Mouse (Mus musculus) megakaryocyte progenitor cell, adult 5-6 weeks (primary cell): ENCODE results near the gene Adamts4. TPM values are rescaled to one million over a fixed set of nuclear protein-coding genes. Genes with fewer than 3 reads are reported as not detected.

ENCODE experiments used
- ATAC-seq: replicated peaks from 2 replicates; pipeline ENCODE4 v1.8.0; 2016; ENCODE audit warnings: mild to moderate bottlenecking, moderate TSS enrichment, inconsistent platforms; ENCODE audit not compliant: poor library complexity
- total RNA-seq, 2 experiments: library from RNA; stranded (forward) in 1 of 2; stranded (reverse) in 1 of 2; fragments of 157-497, 149-512 nt in 1 of 2; fragments of 200-1000 nt in 1 of 2; gene quantifications; 2 replicates each; pipeline versions ENCODE4 v1.2.3 to v1.2.4; 2015 to 2017

Adamts4 gene
- total RNA-seq, 2 experiments from 2014 or later, result not detected

DNA sequence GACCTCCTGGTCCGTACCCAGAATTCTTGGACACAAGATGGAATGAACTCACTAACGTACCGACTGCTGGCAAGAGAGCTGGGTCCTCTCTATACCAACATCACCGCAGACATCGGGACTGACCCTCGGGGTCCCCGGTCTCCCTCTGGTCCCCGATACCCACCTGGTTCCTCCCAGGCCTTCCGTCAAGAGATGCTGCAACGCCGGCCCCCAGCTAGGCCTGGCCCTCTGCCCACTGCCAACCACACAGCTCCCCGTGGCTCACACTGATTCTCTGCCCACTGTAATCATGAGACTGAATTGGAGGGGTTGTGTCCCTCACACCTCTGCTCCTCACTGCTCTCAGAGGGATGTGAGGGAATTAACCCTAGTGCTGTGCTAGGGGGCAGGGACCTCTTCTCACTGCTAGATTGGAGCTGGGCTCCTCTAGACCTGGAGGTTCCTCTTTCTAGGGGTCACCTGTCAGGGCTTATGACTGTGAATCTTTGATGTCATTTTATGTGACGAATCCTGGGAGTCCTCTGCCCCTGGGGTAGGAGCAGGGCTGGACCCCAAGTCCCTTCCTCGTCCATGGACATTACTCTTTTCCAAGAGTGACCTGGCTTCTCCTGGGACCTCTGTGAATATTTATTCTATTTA lies 26.0 kb downstream of the Adamts4 start:
- no peak for ATAC-seq

DNA sequence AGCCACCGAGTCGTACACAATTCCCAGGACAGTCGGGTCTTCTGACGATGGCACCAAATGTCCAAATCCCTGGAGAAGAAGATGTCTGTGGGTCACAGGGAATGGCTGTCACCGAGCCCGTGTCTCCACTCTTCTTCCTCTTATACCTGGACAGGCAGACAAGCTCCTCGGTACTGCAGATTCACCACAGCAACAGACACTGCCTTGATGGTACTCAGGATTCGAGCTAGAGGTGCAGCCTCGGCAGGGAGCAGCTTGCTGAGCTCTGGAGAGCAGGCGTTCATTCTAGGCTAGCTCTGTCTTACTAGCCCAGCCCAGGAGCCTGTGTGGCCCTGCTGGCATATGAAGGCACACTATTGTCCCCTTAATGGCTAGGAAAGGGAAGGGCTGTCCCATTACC lies 27.5 kb downstream of the Adamts4 start:
- no peak for ATAC-seq

DNA sequence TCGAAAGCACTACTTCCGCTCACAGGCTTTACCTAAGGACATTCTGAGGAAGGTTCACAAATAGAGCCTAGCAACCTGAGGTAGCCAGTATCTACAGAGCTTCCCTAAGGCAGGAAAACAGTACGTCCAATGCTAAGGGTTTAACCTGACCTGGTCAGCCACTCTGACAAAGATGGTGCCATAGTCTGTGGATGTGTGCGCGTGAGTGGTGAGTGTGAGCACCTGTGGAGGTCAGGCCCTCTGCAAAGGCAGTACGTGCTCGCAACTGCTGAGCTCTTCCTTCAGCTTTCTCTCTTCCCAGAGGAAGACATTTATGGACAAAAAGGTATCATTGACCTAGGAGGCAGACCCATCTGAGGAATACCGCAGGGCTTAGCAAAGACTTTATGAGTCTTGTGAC lies 28.2 kb downstream of the Adamts4 start:
- ATAC-seq, result no peak

- ATAC-seq, result no peak
Measured at GRCm38 (mm10) chr1:171279012-171279705, 28.9 kb downstream of the Adamts4 start.

GRCm38 (mm10) chr1:171279721-171280120 lies 29.5 kb downstream of the Adamts4 start:
- no peak for ATAC-seq

GRCm38 (mm10) chr1:171280250-171280915 lies 30.2 kb downstream of the Adamts4 start:
- ATAC-seq, result peak; percentile 13

- ATAC-seq, result peak; percentile 85
Measured at GRCm38 (mm10) chr1:171280916-171281527, 30.8 kb downstream of the Adamts4 start, which contains the start of gene Ppox. TSS of gene Ppox (minus strand) at chr1:171281186.

DNA sequence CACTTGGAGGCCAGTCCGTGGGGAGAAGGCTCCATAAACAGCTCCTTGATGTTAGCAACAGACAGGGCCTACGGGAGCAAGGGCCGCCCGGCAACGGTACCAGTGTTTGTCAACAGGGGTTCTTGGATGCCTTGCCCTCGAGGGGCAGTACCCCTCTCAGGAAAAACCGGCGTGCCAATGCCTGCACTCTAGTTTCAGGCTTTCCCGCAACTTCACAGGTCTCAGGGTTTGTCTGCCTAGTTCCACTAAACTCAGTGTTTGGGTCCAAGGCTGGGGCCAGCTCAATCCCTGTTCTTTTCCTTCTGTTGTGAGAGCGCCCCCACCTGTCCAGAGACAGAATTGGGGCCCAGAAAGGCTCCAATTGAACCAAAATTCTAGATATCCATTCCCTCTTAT lies 31.3 kb downstream of the Adamts4 start:
- peak; percentile 56 for ATAC-seq

DNA sequence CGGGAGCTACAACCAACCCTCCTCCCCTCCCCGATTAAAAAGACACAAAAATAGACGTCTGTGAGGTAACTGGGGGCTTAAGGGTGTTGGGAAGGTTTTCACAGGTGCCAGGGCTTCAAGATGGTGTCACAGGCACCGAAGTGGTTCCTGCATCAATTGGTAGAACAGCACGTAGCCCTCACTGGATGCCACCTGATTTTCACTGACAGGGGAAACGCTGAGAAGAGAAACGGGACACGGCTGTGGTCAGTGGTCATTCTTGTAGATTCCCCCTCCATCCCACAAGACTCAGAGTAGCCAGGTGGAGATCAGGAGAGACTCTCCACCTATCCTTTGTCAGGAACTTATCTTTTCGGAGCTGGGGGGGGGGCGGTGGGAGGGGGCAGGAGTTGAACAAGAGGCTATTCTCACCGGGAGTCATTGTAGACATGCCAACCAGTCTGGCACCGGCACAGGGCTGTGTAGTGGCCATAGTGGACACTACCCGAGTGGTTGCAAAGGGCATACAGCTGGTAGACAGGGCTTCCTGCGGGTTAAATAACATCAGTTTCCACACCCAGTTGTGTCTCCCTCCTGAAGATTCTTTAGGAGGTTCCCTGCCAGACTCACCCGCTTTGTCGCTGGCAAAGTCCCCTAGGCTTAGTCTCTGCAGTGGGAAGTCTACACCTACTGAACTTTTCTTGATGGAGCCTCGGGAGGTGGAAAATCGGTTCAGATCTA lies 32.0 kb downstream of the Adamts4 start:
- ATAC-seq, result no peak

DNA sequence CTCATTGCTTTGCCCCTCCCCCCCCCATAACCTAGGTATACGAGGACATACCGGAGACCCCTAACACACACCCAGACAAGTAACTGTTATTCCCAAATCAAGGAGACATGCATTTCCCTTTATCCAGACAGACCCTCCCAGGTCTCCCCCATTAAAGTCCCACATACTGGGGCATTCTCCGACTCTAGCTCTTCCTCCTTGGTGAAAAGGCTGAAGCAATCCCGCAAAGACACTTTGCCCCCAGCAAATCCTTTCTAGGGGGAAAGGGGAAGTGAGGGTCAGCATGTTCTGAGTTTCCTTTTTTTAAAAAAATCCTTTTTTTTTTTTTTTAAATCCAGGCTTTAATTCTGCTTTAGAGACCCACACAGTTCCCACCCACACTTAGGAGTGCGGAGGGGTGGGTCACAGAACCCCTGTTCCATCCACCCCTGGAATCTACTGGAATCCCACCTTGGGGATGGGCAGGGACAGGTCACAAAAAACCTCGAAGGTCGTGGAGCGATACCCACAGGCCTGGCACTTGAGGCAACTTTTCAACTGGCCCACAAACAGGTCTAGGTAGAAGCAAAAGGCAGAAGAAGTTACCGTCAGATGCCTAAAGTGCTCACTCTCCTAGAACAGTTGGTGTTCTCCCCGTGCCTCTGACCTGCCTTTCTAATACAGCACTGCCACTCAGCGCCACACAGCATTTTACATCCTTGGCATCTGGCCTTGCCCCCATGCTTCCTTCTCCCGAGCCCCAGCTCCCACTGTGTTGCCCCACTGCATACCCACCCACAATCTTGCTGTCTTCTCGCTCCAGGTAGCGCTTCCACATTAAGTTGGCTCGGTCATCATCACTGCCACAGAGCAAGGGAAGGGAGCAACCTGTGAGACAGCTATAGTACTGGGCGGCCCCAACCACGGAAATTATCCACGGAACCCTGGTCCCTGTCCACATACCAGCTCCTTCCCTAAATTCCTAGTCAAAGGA lies 33.3 kb downstream of the Adamts4 start:
- no peak for ATAC-seq

DNA sequence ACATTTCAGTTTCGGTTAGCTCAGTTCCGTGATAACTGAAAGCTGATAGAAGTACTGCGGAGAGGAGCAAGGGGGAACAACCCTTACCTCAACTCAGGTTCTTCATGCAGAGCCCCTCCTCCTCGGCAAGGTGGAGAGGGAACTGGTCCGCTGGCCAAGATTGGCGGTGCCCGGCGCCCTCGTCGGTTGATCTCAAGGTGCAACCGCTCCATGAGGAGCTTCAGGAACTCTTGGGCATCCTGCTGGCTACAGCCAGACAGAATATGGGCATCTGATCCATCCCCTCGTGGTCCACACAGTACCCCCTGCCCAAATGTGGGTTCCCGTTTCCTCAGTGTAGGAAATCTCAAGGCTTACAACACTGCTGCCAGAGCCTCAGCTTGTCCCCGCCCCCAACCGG lies 34.3 kb downstream of the Adamts4 start:
- no peak for ATAC-seq

DNA sequence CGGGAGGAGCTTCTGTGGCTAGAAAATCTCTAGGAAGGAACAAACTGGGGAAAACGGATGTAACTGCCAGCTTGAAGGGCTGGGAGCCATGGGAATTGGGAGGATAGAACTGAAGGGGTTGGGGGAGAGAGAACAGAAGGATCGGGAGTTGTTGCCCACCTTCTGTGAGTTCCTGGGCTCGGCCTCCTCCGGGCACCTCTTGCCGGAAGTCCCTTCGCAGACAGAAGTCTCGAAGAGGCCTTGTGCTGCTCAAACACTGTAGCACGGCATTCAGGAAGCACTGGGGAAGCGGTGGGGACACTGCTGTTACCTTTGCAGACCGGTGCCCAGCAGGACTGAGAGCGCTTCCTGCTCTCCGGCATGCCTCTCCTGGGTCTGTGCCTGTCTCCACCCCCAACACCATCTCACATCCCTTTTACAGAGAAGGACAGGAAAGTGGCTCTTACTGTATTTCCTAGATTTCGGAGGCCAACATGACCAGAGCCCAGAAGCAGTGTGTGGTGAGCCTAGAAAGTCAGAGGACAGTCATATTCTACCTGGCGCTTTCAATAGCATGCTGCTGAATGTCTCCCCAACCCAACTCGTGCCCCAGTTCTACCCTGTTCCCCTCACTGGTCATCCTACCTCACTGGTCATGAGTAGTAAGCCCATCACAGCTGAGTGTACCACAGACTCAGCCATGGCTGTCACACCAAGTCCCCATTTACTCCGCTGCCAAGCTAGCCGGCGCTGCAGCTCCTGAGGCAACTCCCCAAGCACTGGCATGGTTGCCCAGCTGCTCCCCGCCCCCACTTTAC lies 35.1 kb downstream of the Adamts4 start:
- no peak for ATAC-seq

- ATAC-seq, result no peak
Measured at GRCm38 (mm10) chr1:171286517-171286916, 36.3 kb downstream of the Adamts4 start.

GRCm38 (mm10) chr1:171287136-171288081 lies 37.2 kb downstream of the Adamts4 start, which contains the start of gene Usp21:
TSS of gene Usp21 (minus strand) at chr1:171287991.
- peak; percentile 97 for ATAC-seq

GRCm38 (mm10) chr1:171288328-171288727 lies 38.1 kb downstream of the Adamts4 start:
- no peak for ATAC-seq

DNA sequence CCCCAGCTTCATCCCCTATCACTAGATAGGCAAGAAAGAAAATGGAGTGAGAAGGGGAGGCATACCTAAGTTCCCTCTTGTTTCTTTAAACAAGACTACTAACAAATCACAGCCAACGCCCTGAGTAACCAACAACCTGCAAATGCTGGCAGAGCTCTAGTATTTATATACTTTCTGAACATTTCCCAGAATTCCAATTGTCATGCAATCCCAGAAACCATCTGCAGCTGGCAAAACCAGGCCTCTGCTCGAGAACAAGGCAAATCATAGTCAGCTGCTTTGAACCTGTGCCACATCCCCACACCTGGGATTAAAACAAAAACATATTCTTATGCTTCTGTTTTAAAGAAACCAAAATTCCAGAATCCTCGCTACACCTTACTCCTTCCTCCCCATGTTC lies 43.1 kb downstream of the Adamts4 start:
- ATAC-seq, result no peak

GRCm38 (mm10) chr1:171293906-171294297 lies 43.7 kb downstream of the Adamts4 start:
- no peak for ATAC-seq
